Mouse (Mus musculus): ENCODE results near the gene Rapsn.
"Not testable (repeated sequence)": the region's sequence is repeated elsewhere in the genome, so short reads cannot be mapped to it uniquely, and the experiment has no call there.

Rapsn gene

DNA sequence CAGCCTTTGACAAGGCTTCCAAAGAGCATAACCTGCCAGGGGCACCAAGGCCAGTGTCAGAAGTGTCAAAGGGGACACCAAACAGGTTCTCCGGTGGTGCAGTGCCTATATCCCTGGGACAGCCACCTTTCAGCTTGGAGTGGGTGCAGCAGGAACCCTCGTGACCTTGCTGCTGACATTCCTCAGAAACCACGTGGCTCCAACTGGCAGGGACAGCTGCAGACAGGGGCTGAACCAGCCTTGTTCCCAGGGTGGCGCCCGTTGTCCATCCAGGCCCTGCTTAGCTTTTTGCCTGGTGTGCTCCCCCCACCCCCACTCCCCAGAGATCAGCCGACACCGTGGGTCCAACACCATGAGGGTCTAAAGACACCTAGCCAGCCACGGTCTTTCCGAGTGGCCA is at the start of gene Rapsn:
TSS of gene Rapsn (plus strand) at position 236 of the 400 bp plus-strand sequence.
- no peak for DNase-seq (ENCODE audit: low read depth)

DNA sequence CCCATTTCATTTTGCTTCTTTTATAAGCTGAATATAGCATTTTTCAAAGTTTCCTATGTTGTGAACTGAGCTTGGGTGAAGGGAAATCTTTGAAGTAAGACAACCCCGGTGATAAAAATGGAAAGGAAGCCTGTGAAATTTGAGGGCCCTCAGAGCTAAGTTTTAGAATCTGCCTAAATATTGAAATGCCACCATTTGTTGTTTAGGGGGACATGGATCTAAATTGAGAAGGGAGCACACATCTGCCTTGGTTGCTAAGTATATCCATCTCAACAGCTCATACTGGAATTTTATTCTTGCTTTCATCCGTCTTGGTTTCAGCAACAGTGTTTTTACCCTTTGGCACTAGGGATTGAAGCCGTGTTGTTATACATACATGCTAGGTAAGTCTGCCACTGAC is 49.4 kb upstream of the Rapsn start:
- DNase-seq (ENCODE audit: low read depth): no peak

DNA sequence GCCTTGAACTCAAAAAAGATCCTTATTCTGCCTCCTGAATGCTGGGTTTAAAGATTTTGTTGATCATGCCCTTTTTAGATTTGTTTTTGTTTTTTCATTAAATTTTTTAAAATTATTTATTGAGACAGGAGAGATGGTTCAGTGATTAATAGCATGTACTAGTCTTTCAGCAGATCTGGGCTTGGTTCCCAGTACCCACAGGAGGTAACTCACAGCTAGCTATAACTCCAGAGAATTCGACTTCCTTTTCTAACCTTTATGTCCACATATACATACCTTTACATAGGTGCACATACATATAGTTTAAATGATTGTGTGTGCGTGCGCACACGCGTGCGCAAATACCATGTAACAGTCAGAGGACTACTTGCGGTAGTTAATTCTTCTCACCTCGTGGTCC is 26.9 kb upstream of the Rapsn start:
- DNase-seq (ENCODE audit: low read depth): no peak

DNA sequence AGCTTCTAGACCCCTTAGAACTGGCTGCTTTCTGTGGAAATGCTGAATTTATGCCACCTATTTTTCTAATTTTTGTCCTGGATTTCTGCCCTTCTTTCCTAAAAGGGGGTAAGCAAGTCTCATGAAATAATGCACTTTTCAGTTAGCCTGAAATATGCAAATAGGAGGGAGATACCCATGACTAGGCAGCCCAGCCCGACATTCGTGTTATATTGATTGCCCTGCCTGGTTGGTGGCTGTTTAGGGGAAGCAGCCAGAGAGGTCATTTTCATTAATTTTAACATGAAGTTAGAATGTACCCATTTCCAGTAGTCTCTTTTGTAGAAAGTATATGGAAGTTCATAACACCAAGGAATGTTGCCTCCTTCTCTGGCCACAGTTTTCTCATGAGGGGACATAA is 21.5 kb upstream of the Rapsn start:
- DNase-seq (ENCODE audit: low read depth): no peak

DNA sequence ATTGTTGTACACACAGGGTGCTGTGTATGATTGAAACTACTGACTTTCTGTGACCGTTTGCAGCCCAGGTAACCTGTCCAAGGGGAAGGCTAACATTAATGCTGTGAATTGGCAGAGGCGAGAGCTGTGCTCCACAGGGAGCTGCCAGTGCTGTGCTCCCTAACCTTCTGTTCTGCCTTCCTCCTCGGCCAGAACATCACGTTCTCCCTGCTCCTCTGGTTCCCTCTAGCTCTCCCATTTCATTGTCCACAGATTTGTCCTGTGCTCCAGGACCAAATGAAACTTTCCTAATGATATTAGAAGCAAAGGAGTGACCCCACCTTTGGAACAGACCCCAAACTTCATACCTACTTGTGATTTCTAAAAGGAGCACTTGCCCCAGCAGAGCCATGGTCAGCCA is 20.0 kb upstream of the Rapsn start:
- DNase-seq (ENCODE audit: low read depth): no peak

DNA sequence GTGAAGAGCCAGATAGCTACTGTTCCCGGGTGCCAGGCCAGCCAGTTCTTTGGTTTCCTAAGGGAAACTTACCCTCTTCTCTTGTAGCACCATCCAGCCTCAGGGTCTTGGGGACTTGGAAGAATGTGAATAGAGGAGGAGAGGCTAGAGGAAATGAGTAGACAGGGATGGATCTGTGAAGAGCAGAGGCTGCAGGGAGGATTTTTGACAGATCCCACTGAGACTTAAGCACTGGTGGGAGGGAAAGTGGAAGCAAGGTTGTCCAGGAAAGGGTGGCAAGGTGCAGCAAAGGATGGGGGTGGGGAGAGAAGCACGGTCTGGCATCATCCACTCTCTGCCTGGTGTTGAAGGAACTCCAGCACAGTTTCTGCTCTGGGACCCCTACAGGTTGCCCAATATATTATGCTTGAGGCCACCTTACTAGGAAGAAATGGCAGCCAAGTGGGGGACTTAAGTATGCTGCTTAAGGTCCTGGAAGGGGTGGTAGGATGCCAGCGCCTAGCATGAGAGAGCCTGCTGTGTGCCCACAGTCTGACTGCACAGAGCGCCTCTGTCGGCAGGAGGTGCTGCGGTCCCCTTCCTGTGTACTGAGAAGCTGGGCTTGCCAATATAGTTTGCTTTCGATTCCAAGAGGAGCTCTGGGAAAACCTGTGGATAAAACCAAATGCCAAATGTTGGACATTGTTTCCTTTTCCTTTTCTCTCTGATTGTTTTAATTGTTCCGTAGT is 17.2 kb upstream of the Rapsn start:
- DNase-seq (ENCODE audit: low read depth): no peak

DNA sequence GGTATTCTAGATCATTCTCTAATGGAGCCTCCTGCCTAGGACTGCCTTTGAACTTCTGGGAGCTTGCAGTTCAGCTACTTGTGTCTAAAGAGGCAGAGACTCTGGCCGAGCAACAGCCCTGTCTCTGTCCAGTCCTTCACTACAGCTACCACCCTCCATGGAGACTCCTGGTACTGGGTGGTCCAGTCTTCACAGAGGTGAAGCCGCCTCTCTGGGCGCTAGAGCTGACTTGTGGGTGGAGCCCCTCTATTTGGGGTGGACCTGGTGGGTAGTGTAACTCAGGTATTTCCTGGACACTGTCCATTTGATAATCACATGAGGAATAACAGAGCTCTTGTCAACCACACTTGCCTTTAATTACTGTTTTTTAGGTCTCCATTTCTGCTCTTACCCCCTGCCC is 15.5 kb upstream of the Rapsn start:
- DNase-seq (ENCODE audit: low read depth): no peak

DNA sequence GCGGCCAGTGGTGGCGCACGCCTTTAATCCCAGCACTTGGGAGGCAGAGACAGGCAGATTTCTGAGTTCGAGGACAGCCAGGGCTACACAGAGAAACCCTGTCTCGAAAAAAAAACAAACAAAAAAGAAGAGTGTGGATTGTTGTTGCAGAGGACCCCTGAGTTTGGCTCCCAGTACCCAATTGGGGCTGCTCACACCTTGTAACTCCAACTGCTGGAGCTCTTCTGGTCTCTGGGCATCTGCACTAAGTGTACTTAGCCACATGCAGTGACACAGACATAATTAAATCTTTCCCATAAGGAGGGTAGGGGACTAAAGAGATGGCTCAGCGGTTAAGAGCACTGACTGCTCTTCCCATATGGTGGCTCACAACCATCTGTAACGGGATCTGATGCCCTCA is 13.2 kb upstream of the Rapsn start:
- not testable (repeated sequence) for DNase-seq (ENCODE audit: low read depth)

DNA sequence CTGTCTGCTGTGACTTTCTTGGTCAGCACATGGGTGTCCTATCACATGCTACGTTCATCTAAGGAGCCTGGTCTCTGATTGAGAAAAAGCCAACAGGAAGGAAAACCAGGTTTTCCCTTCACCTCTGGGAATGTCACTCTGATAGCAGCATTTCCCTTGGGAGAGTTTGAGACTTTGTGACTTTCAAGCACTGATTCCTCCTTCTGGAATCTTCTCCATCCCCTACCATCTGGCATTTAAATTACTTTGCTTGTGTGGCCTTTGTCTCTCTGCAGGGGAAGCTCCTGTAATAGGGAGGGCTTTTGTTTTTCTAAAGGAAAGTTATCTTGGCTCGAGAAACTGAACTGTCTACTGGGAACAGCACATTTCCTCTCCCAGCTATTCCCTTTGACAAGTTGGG is 12.3 kb upstream of the Rapsn start:
- no peak for DNase-seq (ENCODE audit: low read depth)

DNA sequence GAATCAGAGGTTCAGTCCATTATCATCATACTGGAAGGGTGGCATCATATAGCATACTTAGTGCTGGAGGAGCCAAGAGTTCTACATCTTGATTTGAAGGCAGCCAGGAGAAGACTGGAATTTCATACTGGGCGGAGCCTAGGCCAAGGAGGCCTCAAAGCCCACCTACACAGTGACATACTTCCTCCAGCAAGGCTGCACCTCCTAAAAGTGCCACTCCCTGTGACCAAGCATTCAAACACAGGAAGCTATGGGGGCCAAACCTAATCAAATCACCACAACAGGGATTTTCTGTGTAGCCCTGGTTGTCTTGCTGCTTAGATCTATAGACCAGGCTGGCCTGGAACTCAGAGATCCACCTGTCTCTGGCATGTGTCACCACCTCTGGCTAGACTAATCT is 11.5 kb upstream of the Rapsn start:
- DNase-seq (ENCODE audit: low read depth): no peak

DNA sequence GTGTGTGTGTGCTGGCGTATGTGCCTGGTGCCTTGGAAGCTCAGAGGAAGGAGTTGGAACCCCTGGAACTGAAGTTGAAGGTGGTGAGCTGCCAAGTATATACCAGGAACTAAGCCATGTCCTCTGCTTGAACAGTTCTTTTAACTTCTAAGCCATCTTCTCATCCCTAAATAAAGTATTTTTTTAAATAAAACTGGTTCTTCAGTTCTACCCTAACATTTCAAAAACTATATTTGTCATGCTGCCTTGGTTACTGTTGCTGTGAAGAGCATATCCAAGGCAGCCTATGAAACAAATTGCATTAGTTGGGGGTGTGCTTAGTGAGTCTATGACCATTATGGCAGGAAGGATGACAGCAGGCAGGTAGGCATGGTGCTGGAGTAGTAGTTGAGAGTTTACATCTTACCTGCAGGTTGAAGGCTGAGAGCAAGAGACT is 10.3 kb upstream of the Rapsn start:
- DNase-seq (ENCODE audit: low read depth): no peak

DNA sequence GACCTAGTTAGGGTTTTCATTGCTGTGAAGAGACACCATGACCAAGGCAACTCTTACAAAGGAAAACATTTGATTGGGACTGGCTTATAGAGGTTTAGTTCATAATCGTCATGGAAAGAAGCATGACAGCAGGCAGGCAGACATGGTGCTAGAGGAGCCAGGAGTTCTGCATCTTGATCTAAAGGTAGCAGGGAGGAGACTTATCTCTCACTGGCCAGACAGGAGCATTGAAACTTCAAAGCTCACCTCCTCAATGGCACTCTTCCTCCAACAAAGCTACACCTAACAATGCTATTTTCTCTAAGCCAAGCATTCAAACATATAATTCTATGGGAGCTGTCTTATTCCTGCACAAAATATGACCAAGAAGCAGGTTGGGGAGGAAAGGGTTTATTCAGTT is 8.9 kb upstream of the Rapsn start:
- DNase-seq (ENCODE audit: low read depth): no peak

DNA sequence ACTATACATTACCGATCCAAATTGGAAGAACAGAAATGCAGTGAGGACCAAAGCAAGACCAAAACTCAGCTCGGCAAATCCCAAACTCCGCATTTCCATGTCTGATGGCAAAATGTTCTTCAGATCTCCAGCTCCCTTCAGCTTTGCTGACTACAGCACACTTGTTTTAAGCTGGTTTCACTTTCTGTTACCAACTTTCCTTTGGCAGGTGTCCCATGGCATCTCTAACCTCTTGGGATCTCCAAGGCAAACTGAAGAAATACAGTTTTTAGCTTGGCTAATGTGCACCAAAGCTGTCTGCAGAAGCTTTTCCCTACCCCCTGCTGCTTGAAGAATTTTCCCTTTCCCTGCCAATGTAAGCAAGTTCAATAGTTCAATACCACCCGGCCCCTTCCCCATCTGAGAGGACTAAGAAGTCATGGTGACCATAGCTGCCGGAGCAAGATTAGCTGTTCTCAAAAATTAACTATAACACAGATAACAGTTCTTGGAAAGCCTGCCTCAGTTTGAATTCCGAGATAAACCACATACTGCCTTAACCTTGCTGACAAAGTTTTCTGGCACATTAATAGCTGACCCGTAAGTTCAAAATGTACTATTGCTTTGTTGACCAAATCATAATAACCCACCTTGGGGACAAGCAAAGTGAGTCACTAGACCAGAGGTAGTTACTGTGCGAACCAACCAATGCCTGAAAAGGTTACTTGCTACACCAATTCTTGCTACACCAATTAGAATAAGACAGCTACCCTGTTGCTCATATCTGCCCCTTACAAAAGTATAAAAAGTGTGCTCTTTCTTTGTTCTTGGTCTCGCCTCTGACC is 7.8 kb upstream of the Rapsn start:
- peak; percentile 72 for DNase-seq (ENCODE audit: low read depth)

DNA sequence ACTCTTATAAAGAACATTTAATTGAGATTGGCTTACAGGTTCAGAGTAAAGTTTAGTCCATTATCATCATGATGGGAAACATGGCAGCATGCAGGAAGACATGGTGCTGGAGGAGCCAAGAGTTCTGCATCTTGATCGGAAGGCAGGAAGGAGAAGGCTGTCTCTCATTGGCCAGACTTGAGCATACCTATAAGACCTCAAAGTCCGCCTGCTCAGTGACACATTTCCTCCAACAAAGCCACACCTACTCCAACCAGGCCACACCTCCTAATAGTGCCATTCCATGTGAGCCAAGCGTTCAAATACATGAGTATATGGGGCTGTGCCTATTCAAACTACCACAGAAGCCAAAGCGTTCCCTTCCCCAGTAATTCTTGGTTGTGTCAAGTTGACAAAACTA is 4.2 kb upstream of the Rapsn start:
- DNase-seq (ENCODE audit: low read depth): no peak

DNA sequence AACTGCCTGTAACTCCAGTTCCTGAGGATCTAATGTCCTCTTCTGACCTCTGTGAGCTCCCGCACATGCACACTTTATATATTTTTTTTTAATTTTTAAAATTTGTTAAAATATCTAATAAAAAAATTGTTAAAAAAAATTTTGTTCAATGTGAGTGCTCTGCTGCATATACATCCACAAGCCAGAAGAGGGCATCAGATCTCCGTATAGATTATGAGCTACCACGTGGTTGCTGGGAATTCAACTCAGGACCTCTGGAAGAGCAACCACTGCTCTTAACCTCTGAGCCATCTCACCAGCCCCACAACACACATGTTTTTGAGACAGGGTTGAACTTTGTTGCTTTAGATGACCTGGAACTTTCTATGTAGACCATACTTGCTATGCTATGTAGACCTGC is 2.4 kb upstream of the Rapsn start:
- DNase-seq (ENCODE audit: low read depth): no peak

DNA sequence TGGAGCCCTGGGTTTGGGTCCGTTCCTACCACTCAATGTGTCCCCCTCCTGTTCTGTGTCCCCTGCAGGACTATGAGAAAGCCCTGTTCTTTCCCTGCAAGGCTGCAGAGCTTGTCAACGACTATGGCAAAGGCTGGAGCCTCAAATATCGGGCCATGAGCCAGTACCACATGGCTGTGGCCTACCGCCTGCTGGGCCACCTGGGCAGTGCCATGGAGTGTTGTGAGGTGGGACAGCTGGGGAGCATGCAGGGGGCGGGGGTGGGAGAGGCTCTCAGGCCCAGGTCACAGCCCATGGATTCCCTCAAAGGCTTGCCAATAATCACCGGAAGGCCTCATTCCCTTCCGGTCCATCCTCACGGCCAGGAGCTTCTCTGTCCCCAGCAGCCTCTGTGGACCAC is 6.4 kb downstream of the Rapsn start:
- DNase-seq (ENCODE audit: low read depth): no peak

DNA sequence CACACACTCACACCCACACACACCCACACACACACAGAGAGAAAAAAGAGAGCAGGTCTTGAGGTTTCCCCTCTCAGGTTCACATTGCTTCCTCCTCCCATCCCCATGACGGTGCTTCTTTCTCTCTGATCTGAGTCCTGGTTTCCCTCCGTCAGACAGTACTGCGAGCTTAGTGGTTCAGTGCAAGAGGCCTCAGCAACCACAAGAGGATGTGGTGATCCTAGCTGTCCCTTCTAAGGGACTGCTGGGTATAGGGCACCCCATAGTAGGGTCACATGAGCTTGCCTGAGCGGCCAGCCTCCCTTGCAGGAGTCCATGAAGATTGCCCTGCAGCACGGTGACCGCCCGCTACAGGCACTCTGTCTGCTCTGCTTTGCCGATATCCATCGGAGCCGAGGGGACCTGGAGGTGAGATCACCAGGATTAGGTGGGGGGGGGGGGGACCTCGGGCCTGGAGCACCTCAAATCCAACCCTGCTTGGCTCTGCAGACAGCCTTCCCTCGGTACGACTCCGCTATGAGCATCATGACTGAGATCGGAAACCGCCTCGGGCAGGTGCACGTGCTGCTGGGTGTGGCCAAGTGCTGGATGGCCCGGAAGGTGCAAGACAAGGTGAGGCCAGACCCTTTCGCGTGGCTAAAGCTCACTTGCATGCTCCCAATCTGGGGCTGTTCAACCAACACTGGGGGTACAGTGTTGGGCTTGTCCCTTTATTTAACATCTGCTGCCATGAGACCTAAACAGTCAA is 7.4 kb downstream of the Rapsn start:
- no peak for DNase-seq (ENCODE audit: low read depth)

DNA sequence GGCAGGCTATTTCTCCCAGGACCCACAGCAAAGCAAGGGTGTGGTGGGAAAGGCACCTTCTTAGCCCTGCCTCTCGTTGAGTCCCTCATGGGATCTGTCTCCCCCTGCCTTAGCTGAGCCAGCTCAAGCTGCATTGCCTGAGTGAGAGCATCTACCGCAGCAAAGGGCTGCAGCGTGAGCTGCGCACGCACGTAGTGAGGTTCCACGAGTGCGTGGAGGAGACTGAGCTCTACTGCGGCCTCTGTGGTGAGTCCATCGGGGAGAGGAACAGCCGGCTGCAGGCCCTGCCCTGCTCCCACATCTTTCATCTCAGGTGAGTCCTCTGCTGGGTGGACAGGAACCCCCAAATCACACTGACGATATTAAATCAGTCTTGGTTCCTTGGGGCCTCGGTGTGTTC is 9.3 kb downstream of the Rapsn start:
- no peak for DNase-seq (ENCODE audit: low read depth)

DNA sequence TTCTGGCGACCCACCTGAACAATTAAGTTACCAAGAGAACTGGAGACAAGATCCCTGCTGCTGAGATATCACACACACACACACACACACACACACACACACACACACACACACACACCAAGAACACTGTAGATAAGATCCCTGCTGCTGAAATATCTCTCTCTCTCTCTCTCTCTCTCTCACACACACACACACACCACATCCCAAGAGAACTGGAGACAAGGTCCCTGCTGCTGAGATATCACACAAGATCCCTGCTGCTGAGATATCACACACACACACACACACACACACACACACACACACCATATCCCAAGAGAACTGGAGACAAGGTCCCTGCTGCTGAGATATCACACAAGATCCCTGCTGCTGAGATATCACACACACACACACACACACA is 10.4 kb downstream of the Rapsn start:
- DNase-seq (ENCODE audit: low read depth): not testable (repeated sequence)

DNA sequence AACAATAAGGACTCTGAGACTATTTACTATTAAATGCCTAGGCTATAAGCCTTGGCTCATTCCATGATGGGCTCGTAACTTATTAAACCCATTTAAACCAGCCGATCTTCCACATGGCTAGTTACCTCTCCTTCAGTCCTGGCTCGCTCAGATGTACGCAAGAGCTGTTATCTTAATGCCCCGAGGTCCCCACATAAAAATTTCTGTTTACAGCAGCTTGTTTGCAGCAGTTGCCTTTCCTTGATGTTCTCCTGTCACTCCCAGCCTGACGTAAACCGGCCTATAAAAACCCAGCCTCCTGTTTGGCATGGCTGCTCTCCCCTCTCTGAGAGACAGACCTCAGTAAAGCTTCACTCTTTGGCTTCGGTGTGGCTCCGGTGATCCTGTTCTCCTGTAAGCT is 11.9 kb downstream of the Rapsn start:
- DNase-seq (ENCODE audit: low read depth): no peak

DNA sequence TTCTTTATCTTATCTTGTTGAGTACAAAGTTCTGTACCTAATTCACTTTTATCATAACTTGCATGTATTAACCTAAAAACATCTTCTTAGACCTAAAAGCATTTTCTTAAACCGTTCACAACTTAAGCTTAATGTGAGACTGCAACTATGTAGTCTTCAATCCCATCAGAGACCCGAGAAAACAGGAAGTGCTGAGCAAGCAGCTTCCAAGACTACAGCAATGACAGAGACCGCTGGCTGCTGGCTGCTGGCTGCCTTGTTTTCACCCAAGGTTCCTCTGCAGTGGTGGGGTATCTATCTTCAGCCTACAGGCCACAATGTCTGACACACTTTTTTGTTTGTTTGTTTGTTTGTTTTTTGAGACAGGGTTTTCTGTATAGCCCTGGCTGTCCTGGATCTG is 16.5 kb downstream of the Rapsn start:
- DNase-seq (ENCODE audit: low read depth): no peak

DNA sequence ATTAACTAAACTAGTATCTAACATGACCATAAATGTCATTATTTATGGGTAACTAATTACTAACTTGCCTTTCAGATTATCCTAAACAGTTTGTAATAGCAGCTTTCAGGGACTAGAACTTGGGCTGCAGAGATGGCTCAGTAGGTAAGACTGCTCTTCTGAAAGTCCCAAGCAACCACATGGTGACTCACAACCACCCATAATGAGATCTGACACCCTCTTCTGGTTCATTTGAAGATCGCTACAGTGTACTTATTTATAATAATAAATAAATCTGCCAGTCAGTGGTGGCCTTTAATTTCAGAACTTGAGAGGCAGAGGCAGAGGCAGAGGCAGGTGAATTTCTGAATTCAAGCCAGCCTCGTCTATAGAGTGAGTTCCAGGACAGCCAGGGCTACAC is 17.3 kb downstream of the Rapsn start:
- no peak for DNase-seq (ENCODE audit: low read depth)

All from fibroblast of lung, adult 2 months (primary cell).